Mouse (Mus musculus): ENCODE results near the gene Slc5a9. TPM values are rescaled to one million over a fixed set of nuclear protein-coding genes. Genes with fewer than 3 reads are reported as not detected.
"Not testable (repeated sequence)": the region's sequence is repeated elsewhere in the genome, so short reads cannot be mapped to it uniquely, and the experiment has no call there.

The Slc5a9 gene
- polyA plus RNA-seq (2014; fragmentation: Nextera tagmentation; extraction: Ambion mirVana): not detected in 2 replicates

GRCm38 (mm10) chr4:111902775-111903174 lies at the start of gene Slc5a9:
Gene Slc5a9 (minus strand): TSS chr4:111902918.
- Histone ChIP-seq H3K36me3 (ENCODE audit: control insufficient read depth, insufficient read depth, low read length) (no peaks in the 10 kb centered on the region), H3K4me2 (no peak within 1 kb of the TSS), H3K4me3 (ENCODE audit: low read depth, low read length) (no peak within 1 kb of the TSS), H3K9ac (ENCODE audit: low read depth, low read length) (no peak within 1 kb of the TSS), H3K27me3 (replicated peaks; ENCODE audit: control insufficient read depth, insufficient read depth, low read length) (no peaks in the 10 kb centered on the region), H3K4me1 (replicated peaks; ENCODE audit: control insufficient read depth, insufficient read depth, low read length) (no peaks in the 10 kb centered on the region), H3K9me3 (ENCODE audit: control insufficient read depth, low read length) (no peaks in the 10 kb centered on the region), H3K27ac (ENCODE audit: low read depth, low read length) (no peak within 1 kb of the TSS)
- no peak for DNase-seq (ENCODE audit: low spot score)
- ATAC-seq (replicated peaks; ENCODE audit: low FRiP score): no peak

- Histone ChIP-seq H3K9me3 (ENCODE audit: control insufficient read depth, low read length) (no peaks in the 10 kb centered on the region), H3K36me3 (ENCODE audit: control insufficient read depth, insufficient read depth, low read length) (no peaks in the 10 kb centered on the region), H3K9ac (ENCODE audit: low read depth, low read length) (no peak within 1 kb of the TSS), H3K4me2 (no peak within 1 kb of the TSS), H3K4me3 (ENCODE audit: low read depth, low read length) (no peak within 1 kb of the TSS), H3K27me3 (replicated peaks; ENCODE audit: control insufficient read depth, insufficient read depth, low read length) (no peaks in the 10 kb centered on the region), H3K4me1 (replicated peaks; ENCODE audit: control insufficient read depth, insufficient read depth, low read length) (no peaks in the 10 kb centered on the region), H3K27ac (ENCODE audit: low read depth, low read length) (no peak within 1 kb of the TSS)
- 54% methylated on average over 1 of the region's 1 CpGs for WGBS
- DNase-seq (ENCODE audit: low spot score): no peak
- ATAC-seq (replicated peaks; ENCODE audit: low FRiP score): no peak
Measured at GRCm38 (mm10) chr4:111919092-111919491, 16.4 kb upstream of the Slc5a9 start, which contains the start of gene Skint8. Gene Skint8 (plus strand): TSS chr4:111919392.

GRCm38 (mm10) chr4:111907926-111908325 lies 5.2 kb upstream of the Slc5a9 start:
- no peaks in the 10 kb centered on the region for H3K9me3 ChIP-seq (ENCODE audit: control insufficient read depth, low read length)
- DNase-seq (ENCODE audit: low spot score) (no peak), ATAC-seq (replicated peaks; ENCODE audit: low FRiP score) (0 out of 2 replicates have a peak, but pooled peaks have one; percentile 41)
- H3K27me3 ChIP-seq (replicated peaks; ENCODE audit: control insufficient read depth, insufficient read depth, low read length): no peaks in the 10 kb centered on the region
- no peaks in the 10 kb centered on the region for H3K36me3 ChIP-seq (ENCODE audit: control insufficient read depth, insufficient read depth, low read length)
- WGBS: 41% methylated on average over 2 of the region's 2 CpGs
- no peak overlapping the region for H3K4me3 ChIP-seq (ENCODE audit: low read depth, low read length)
- H3K27ac ChIP-seq (ENCODE audit: low read depth, low read length): no peak overlapping the region
- H3K4me1 ChIP-seq (replicated peaks; ENCODE audit: control insufficient read depth, insufficient read depth, low read length): no peaks in the 10 kb centered on the region
- H3K9ac ChIP-seq (ENCODE audit: low read depth, low read length): no peak overlapping the region
- H3K4me2 ChIP-seq: no peak overlapping the region

- H3K9ac ChIP-seq (ENCODE audit: low read depth, low read length): no peak overlapping the region
- H3K4me1 ChIP-seq (replicated peaks; ENCODE audit: control insufficient read depth, insufficient read depth, low read length): no peaks in the 10 kb centered on the region
- ATAC-seq (replicated peaks; ENCODE audit: low FRiP score): no peak
- H3K27ac ChIP-seq (ENCODE audit: low read depth, low read length): no peak overlapping the region
- no peaks in the 10 kb centered on the region for H3K9me3 ChIP-seq (ENCODE audit: control insufficient read depth, low read length)
- DNase-seq (ENCODE audit: low spot score): no peak
- no peak overlapping the region for H3K4me3 ChIP-seq (ENCODE audit: low read depth, low read length)
- H3K36me3 ChIP-seq (ENCODE audit: control insufficient read depth, insufficient read depth, low read length): no peaks in the 10 kb centered on the region
- H3K4me2 ChIP-seq: no peak overlapping the region
- H3K27me3 ChIP-seq (replicated peaks; ENCODE audit: control insufficient read depth, insufficient read depth, low read length): no peaks in the 10 kb centered on the region
- WGBS: 77% methylated on average over 1 of the region's 1 CpGs
Measured at GRCm38 (mm10) chr4:111901473-111901872, 1.2 kb downstream of the Slc5a9 start.

GRCm38 (mm10) chr4:111900491-111900890 lies 2.2 kb downstream of the Slc5a9 start:
- not testable (repeated sequence) for H3K4me3 ChIP-seq (ENCODE audit: low read depth, low read length); H3K36me3 ChIP-seq (ENCODE audit: control insufficient read depth, insufficient read depth, low read length); H3K9ac ChIP-seq (ENCODE audit: low read depth, low read length); ATAC-seq (replicated peaks; ENCODE audit: low FRiP score); H3K4me2 ChIP-seq; H3K27me3 ChIP-seq (replicated peaks; ENCODE audit: control insufficient read depth, insufficient read depth, low read length); DNase-seq (ENCODE audit: low spot score); H3K9me3 ChIP-seq (ENCODE audit: control insufficient read depth, low read length); H3K4me1 ChIP-seq (replicated peaks; ENCODE audit: control insufficient read depth, insufficient read depth, low read length); H3K27ac ChIP-seq (ENCODE audit: low read depth, low read length)
- WGBS: 63% methylated on average over 1 of the region's 1 CpGs

- Histone ChIP-seq H3K36me3 (ENCODE audit: control insufficient read depth, insufficient read depth, low read length) (no peaks in the 10 kb centered on the region), H3K9me3 (ENCODE audit: control insufficient read depth, low read length) (no peaks in the 10 kb centered on the region), H3K9ac (ENCODE audit: low read depth, low read length) (no peak overlapping the region), H3K27ac (ENCODE audit: low read depth, low read length) (no peak overlapping the region), H3K4me2 (no peak overlapping the region), H3K4me1 (replicated peaks; ENCODE audit: control insufficient read depth, insufficient read depth, low read length) (no peaks in the 10 kb centered on the region), H3K27me3 (replicated peaks; ENCODE audit: control insufficient read depth, insufficient read depth, low read length) (no peaks in the 10 kb centered on the region), H3K4me3 (ENCODE audit: low read depth, low read length) (no peak overlapping the region)
- no peak for DNase-seq (ENCODE audit: low spot score)
- ATAC-seq (replicated peaks; ENCODE audit: low FRiP score): no peak
- 70% methylated on average over 4 of the region's 4 CpGs for WGBS
Measured at GRCm38 (mm10) chr4:111898566-111898965, 4.2 kb downstream of the Slc5a9 start.

- no peak for ATAC-seq (replicated peaks; ENCODE audit: low FRiP score)
- no peaks in the 10 kb centered on the region for H3K36me3 ChIP-seq (ENCODE audit: control insufficient read depth, insufficient read depth, low read length)
- H3K4me2 ChIP-seq: no peak overlapping the region
- no peak overlapping the region for H3K27ac ChIP-seq (ENCODE audit: low read depth, low read length)
- H3K4me1 ChIP-seq (replicated peaks; ENCODE audit: control insufficient read depth, insufficient read depth, low read length): no peaks in the 10 kb centered on the region
- H3K9me3 ChIP-seq (ENCODE audit: control insufficient read depth, low read length): no peaks in the 10 kb centered on the region
- H3K4me3 ChIP-seq (ENCODE audit: low read depth, low read length): no peak overlapping the region
- no peaks in the 10 kb centered on the region for H3K27me3 ChIP-seq (replicated peaks; ENCODE audit: control insufficient read depth, insufficient read depth, low read length)
- H3K9ac ChIP-seq (ENCODE audit: low read depth, low read length): no peak overlapping the region
- WGBS: 20% methylated on average over 1 of the region's 1 CpGs
- no peak for DNase-seq (ENCODE audit: low spot score)
Measured at GRCm38 (mm10) chr4:111897755-111898154, 5.0 kb downstream of the Slc5a9 start.

- Histone ChIP-seq H3K36me3 (ENCODE audit: control insufficient read depth, insufficient read depth, low read length) (no peaks in the 10 kb centered on the region), H3K4me1 (replicated peaks; ENCODE audit: control insufficient read depth, insufficient read depth, low read length) (no peaks in the 10 kb centered on the region), H3K4me2 (no peak overlapping the region), H3K9ac (ENCODE audit: low read depth, low read length) (no peak overlapping the region), H3K4me3 (ENCODE audit: low read depth, low read length) (no peak overlapping the region), H3K27me3 (replicated peaks; ENCODE audit: control insufficient read depth, insufficient read depth, low read length) (no peaks in the 10 kb centered on the region), H3K9me3 (ENCODE audit: control insufficient read depth, low read length) (no peaks in the 10 kb centered on the region), H3K27ac (ENCODE audit: low read depth, low read length) (no peak overlapping the region)
- ATAC-seq (replicated peaks; ENCODE audit: low FRiP score) (no peak), DNase-seq (ENCODE audit: low spot score) (no peak)
Measured at GRCm38 (mm10) chr4:111892138-111892537, 10.6 kb downstream of the Slc5a9 start.

GRCm38 (mm10) chr4:111886607-111887006 lies 16.1 kb downstream of the Slc5a9 start:
- Histone ChIP-seq H3K4me2 (no peak overlapping the region), H3K27me3 (replicated peaks; ENCODE audit: control insufficient read depth, insufficient read depth, low read length) (no peaks in the 10 kb centered on the region), H3K36me3 (ENCODE audit: control insufficient read depth, insufficient read depth, low read length) (no peaks in the 10 kb centered on the region), H3K9ac (ENCODE audit: low read depth, low read length) (no peak overlapping the region), H3K27ac (ENCODE audit: low read depth, low read length) (no peak overlapping the region), H3K9me3 (ENCODE audit: control insufficient read depth, low read length) (no peaks in the 10 kb centered on the region), H3K4me3 (ENCODE audit: low read depth, low read length) (no peak overlapping the region), H3K4me1 (replicated peaks; ENCODE audit: control insufficient read depth, insufficient read depth, low read length) (no peaks in the 10 kb centered on the region)
- DNase-seq (ENCODE audit: low spot score) (peak; percentile 34), ATAC-seq (replicated peaks; ENCODE audit: low FRiP score) (peak; percentile 61; the same call in 1 of the 2 replicates)
- 22% methylated on average over 4 of the region's 4 CpGs for WGBS
